Comparison of ENCODE assay signal across 23 mouse cellular contexts in the genomic region with DNA sequence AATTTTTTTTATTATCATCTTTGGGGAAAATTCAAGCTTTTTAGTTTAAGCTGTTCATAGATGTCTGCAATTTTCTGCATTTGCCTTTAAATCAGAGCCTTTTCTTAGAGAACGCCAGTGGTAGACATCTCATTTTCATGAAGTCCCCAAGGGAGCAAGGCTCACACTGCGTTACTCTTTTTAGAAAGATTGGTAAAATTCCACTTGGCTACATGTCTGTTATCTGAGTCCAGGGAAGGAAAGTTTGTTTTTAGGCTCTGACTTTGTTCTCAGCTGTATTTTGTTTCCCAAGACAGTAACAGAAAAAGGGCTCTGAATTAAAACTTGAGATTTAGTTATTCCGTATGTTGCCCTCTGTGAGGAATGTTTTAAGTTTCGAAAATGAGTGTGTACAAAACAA. TPM values are rescaled to one million over a fixed set of nuclear protein-coding genes. Genes with fewer than 3 reads are reported as not detected.
DNase-seq lines count a peak whose midpoint lies in the region.
"Had no signal": no experiment of that assay in that cellular context is flagged by ENCODE, and none has a peak within 500 bp of the region (broad histone marks: within the 10 kb centered on the region; RNA-seq: fewer than 3 reads in every experiment).

No protein-coding gene starts in this region.

- no peaks in the 10 kb centered on the region for H3K27me3 ChIP-seq in forebrain, embryonic 10.5 days (ENCODE audit: poor library complexity, severe bottlenecking)
- H3K27me3 ChIP-seq: embryonic facial prominence, embryonic 13.5 days; limb, embryonic 13.5 days; liver, embryonic 15.5 days; megakaryocyte, embryonic 14.5 days; midbrain, embryonic 13.5 days; neural tube, embryonic 12.5 days; Patski had no signal

- DNase-seq in gastrocnemius, adult 18-20 months (ENCODE audit: low spot score) = peak; percentile 35
- DNase-seq in gastrocnemius, postnatal 25 days = no peak
- peak; percentile 21 to 29 for DNase-seq in heart, postnatal 10 days
- DNase-seq in heart, adult 11 months = no peak
- DNase-seq in lung, postnatal 36 days = peak; percentile 17
- no peak for DNase-seq in lung, postnatal 4 days
- DNase-seq in forebrain, embryonic 10.5 days (ENCODE audit: extremely low spot score, low spot score) = no peak
- DNase-seq: cerebellum, adult 2 months; cerebellum, postnatal 25 days; gastrocnemius, postnatal 36 days; kidney, postnatal 36 days; right cerebral cortex, postnatal 14 days; spleen, adult 18-20 months had no signal

- 88% methylated on average over 4 of the region's 4 CpGs for WGBS in forebrain, embryonic 10.5 days

- H3K4me3 ChIP-seq in forebrain, embryonic 10.5 days = no peak overlapping the region
- H3K4me3 ChIP-seq: embryonic facial prominence, embryonic 13.5 days; limb, embryonic 13.5 days; liver, embryonic 15.5 days; megakaryocyte, embryonic 14.5 days; midbrain, embryonic 13.5 days; neural tube, embryonic 12.5 days had no signal

- H3K36me3 ChIP-seq in forebrain, embryonic 10.5 days (replicated peaks) = no peaks in the 10 kb centered on the region
- H3K36me3 ChIP-seq: embryonic facial prominence, embryonic 13.5 days; limb, embryonic 13.5 days; liver, embryonic 15.5 days; midbrain, embryonic 13.5 days; neural tube, embryonic 12.5 days had no signal

- intact Hi-C loops in heart, postnatal 10 days (cut with DNase I) = no loop called here

- no peaks in the 10 kb centered on the region for H3K9me3 ChIP-seq in forebrain, embryonic 10.5 days
- H3K9me3 ChIP-seq: embryonic facial prominence, embryonic 13.5 days; limb, embryonic 13.5 days; liver, embryonic 15.5 days; megakaryocyte, embryonic 14.5 days; midbrain, embryonic 13.5 days; neural tube, embryonic 12.5 days had no signal

- no peak overlapping the region for H3K27ac ChIP-seq in forebrain, embryonic 10.5 days
- H3K27ac ChIP-seq: embryonic facial prominence, embryonic 13.5 days; hindbrain, postnatal 0 days; limb, embryonic 13.5 days; liver, embryonic 15.5 days; midbrain, embryonic 13.5 days; neural tube, embryonic 12.5 days had no signal

- H3K4me1 ChIP-seq in forebrain, embryonic 10.5 days = no peaks in the 10 kb centered on the region
- H3K4me1 ChIP-seq: embryonic facial prominence, embryonic 13.5 days; limb, embryonic 13.5 days; liver, embryonic 15.5 days; megakaryocyte, embryonic 14.5 days; midbrain, embryonic 13.5 days; neural tube, embryonic 12.5 days had no signal

RNA-seq across cellular contexts. Expression of gene Bbox1, which starts 5.6 kb away (rescaled TPM):
- total RNA-seq in gastrocnemius, adult 18-20 months (2021) = under 1 TPM in 1 of 2 experiments, not detected in 1; 0.21 TPM
- total RNA-seq in gastrocnemius, postnatal 25 days (2021) = under 1 TPM in 1 of 2 experiments, not detected in 1; 0.16 TPM
- total RNA-seq in heart, postnatal 10 days (2021) = under 1 TPM; 0.12 to 0.14 TPM
- not detected in 2 replicates for polyA plus RNA-seq in forebrain, embryonic 10.5 days (2016; fragmentation: Nextera tagmentation; extraction: Ambion mirVana)
- total RNA-seq: ES-E14 had no signal
- polyA plus RNA-seq: hindbrain, embryonic 11.5 days; neural tube, embryonic 12.5 days; Patski had no signal

RNA-seq across cellular contexts. Expression of gene Fibin, which starts 43.0 kb away (rescaled TPM):
- total RNA-seq in gastrocnemius, adult 18-20 months (2021) = 10 to 100 TPM in 1 of 2 experiments, 1 to 10 TPM in 1; 7.8 to 12.6 TPM
- 10 to 100 TPM in 1 of 2 experiments, 1 to 10 TPM in 1; 9.0 to 12.4 TPM for total RNA-seq in gastrocnemius, postnatal 25 days (2021)
- 10 to 100 TPM in 1 of 2 experiments, 1 to 10 TPM in 1; 9.9 to 11.5 TPM for total RNA-seq in heart, postnatal 10 days (2021)
- 0.43 and 1.2 TPM in 2 replicates for polyA plus RNA-seq in forebrain, embryonic 10.5 days (2016; fragmentation: Nextera tagmentation; extraction: Ambion mirVana)
- total RNA-seq: ES-E14 had no signal
- polyA plus RNA-seq: Patski had no signal

Comparison
In these comparisons a context has a peak if more than half of its experiments do, and no peak if none do; other contexts are left out.
1. DNase-seq: peak in gastrocnemius, adult 18-20 months (single experiment), heart, postnatal 10 days (2 of 2) and lung, postnatal 36 days (single experiment); none in gastrocnemius, postnatal 25 days (single experiment), heart, adult 11 months (single experiment), lung, postnatal 4 days (0 of 2) and forebrain, embryonic 10.5 days (single experiment).